Mouse (Mus musculus) ovary, adult 18-20 months (tissue): ENCODE measurements around the gene Srxn1.
"Not testable (repeated sequence)": the region's sequence is repeated elsewhere in the genome, so short reads cannot be mapped to it uniquely, and the experiment has no call there.

ENCODE experiments used
- DNase-seq: peaks from one replicate; pipeline ENCODE4 v3.0.0; 2022; ENCODE audit warnings: low spot score, mixed read lengths

The Srxn1 gene

DNA sequence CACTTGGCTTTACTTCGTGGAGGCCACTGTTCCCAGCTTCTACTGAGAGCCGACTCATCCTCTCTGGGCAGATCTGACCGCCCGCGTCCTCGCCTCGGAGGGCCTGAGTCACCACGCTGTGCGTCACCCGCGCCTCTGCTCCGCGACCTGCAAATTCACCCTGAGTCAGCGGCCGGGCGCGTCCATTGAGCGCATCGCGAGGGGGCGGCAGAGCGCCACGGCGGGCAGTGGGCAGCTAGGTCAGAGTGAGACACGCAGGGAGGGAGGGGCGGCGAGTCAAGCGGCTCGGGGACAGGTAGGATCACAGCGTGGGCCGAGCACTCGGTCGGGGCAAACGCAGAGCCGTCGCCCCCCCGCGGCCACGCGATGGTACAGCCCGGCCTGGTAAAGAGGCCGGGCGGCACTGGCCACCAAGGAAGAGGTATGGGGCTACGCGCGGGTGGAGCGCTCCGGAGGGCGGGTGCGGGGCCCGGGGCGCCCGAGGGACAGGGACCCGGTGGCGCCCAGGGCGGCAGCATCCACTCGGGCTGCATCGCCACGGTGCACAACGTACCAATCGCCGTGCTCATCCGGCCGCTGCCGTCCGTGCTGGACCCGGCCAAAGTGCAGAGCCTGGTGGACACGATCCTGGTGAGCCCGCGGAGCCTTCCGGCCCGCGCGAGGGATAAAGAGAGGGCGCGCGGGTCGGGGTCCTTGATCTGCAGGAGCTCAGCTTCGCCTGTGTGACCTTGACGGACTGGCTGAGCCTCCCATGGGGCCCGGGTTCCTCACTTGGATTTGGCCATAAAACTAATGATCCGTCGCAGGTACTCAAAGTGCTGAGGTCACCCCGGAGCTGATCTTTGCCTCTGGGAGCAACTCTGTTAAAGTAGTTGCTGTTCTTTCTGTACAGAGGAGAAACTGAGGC, at the start of gene Srxn1:
TSS of gene Srxn1 (plus strand) at position 199 of the 907 bp plus-strand sequence.
- peak; percentile 81 for DNase-seq

DNA sequence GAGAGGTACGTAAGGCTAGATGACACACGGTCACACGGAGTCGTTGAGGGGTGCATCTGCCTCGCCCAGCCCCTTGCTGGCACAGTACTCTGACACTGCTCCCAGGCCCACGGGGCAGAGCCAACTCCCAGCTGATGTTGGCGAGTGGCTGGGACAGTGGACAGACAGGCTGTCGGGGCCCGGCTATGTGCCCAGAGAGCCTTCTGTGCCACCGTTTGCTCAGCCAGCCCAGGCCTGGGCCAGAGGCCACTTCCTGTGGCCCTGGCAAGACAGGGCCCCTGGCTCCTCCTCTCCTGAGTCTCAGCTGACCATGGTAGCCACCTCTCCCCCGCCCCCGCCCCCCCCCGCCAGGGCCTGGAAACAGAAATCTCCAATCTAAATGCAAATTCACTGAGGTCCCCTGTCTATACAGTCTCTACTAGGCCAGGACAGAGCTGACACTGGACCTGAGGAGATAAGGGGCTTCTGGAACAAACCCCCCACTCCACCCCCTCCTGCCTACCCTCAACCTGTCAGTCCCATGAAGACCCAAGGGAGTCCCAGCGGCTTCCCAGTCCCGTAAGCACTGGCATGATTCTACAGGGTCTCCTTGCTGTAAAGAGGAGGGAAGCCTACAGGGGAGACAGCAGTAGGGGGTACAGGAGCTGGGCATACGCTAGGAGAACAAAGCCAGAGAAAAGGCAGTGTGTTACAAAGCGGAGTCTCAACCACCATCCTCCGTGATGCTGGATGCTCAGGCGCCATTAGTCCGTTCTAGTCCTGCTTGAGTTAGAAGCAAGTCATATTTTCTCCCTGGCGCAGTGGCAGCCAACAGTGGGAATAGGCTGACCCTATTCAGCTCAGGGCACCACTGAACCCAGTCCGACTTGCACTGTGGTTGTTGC, 48.7 kb upstream of the Srxn1 start:
- DNase-seq = no peak

DNA sequence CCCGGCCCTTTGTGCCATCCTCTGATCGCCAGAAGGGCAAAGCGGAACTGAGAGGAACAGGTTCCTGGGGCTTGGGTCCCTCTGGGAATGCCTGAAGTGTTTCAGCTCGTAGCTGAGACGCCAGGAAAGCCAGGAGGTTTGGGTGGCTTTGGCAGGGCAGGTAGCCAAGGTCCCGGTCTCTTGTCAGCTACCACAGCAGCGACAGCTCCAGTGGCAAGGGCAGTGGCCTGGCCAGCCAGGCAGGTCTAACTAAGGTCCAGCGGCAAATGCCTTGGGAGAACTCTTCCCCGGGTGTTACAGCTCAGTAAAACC, 48.1 kb upstream of the Srxn1 start:
- DNase-seq = no peak

DNA sequence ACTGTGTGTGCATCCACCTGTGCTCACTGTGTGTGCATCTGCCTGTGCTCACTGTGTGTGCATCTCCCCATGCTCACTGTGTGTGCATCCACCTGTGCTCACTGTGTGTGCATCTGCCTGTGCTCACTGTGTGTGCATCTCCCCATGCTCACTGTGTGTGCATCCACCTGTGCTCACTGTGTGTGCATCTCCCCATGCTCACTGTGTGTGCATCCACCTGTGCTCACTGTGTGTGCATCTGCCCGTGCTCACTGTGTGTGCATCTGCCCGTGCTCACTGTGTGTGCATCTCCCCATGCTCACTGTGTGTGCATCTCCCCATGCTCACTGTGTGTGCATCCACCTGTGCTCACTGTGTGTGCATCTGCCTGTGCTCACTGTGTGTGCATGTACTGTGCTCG, 42.5 kb upstream of the Srxn1 start:
- not testable (repeated sequence) for DNase-seq

DNA sequence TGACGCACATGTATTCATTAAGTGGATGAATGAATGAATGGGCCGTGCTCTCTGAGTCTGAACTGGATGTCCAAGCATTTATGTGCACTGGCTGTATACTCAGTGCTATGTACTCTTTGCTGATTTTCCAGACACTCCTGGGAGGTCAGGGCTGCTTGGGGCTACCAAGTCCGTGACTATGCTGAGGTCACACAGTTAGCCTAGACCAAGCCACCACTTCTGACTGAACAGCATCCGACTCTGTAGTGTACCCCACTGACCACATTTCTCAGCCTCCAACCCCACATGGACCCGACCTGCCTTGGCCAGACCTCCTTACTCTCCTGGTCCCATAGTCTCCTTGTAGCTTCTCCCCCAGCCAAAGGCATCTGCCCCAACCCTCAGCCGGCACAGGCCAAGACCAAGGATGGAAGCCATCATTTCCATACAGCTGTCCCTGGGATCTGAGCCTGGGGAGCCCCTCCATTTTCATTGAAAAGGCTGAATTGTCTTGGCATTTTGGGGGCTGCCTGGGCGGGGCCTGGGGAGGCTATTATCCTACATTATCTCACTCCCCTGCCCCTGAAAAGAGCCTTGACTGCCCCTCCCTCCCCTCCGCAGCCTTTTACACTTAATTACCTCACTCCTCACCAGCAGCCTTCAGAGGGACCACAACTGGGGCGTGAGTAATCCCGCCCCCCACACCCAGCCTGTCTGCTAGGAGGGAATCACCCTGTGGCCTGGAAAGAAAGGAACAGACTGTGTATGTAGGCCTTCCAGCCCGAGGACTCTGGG, 36.5 kb upstream of the Srxn1 start:
- no peak for DNase-seq

DNA sequence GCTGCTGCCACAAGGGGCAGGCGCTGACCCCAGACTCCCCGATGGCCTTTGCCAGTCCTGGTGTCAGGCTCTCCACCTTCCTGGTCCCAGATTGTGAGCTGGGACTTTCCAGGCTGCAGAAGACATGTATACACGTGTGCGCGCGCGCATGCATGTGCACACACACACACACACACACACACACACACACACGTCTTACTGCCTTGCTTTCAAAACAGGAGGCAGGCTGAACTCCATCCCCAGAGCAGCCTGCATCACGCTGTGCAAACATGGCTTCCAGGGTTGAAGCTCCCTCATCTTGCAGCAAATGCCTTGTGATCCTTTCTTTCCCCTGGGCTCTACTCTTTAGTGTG, 35.9 kb upstream of the Srxn1 start:
- no peak for DNase-seq

DNA sequence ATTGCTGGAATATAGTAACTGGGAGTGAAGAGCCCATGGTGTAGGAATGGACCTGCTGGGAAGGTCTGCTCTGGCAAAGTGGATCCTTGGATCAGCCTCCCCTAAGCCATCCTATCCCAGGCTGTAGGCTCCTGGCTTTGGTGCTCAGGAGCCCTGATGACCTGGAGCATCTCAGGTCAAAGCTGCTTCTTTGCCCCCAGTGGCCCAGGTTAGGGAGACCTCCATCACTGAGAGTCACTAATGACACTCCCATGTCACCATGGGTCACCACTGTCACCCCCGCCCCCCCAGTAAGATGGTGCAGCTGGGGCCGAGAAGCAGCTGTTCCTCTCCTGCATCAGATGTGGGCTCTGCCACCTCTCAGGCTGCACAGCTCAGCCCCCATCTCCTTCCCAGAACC, 35.4 kb upstream of the Srxn1 start:
- DNase-seq = no peak

DNA sequence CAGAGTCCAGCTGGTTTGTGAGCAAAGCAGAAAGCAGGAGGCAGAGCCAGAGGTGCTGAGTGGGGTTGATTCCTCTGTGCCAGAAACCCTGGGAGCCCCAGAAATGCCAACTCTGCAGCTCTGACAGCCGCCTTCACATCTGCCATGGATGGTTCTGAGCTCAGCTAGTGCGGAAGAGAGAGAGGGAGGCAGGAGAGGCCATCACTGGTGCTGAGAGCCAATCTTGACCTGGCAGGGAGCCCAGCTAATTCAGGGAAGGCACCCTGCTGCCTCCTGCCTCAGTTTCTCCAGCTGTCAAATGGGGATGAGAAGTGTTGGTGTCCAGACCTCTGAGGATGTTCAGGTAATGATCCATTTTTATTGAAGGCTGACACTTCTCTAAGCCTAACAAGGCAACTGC, 30.8 kb upstream of the Srxn1 start:
- no peak for DNase-seq

DNA sequence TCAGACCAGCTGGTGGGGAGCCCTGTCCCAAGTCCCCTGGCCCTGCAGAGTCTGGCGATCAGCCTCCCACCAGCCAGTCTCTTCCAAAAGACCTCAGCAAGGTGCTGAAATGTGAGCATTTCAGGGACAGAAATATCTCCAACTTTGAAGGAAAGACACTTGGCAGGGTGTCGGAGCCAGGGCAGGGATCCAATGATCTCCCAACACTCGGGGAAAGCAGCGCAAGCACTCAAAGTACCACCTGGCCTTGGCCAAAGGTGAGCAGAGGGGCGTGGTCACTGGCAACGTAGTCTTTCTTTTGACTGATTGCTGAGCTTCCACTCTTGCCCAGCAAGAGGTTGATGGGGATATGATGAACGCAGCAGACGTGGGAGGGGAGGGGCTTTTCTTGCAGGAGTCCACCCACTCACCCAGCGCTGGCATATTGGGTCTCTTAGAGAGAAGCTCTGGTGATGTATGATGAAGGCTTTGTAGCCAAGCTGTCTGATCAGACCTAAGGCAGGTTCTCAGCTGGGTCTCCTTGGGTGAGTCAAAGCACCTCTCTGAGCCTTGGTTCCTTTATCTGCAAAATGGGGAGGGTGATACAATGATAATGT, 29.9 kb upstream of the Srxn1 start:
- no peak for DNase-seq

DNA sequence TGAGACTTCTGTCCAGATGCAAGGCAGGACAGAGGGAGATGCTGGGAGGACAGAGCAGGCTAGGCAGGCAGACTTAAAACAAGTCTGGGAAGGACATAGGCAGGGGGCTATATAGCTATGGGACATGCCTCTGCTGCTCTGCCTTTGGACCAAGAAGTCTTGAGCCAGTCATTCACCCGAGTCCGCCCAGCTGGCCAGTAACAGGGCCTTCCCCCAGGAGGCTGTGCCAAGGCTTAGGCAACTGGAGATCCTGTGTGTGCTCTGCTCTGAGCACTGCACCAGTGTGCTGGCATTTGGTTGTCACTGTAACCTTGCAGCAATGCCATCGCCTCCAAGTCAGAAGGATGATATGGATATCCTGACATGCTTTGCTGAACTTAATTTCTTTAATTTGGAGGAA, 28.0 kb upstream of the Srxn1 start:
- DNase-seq = no peak

DNA sequence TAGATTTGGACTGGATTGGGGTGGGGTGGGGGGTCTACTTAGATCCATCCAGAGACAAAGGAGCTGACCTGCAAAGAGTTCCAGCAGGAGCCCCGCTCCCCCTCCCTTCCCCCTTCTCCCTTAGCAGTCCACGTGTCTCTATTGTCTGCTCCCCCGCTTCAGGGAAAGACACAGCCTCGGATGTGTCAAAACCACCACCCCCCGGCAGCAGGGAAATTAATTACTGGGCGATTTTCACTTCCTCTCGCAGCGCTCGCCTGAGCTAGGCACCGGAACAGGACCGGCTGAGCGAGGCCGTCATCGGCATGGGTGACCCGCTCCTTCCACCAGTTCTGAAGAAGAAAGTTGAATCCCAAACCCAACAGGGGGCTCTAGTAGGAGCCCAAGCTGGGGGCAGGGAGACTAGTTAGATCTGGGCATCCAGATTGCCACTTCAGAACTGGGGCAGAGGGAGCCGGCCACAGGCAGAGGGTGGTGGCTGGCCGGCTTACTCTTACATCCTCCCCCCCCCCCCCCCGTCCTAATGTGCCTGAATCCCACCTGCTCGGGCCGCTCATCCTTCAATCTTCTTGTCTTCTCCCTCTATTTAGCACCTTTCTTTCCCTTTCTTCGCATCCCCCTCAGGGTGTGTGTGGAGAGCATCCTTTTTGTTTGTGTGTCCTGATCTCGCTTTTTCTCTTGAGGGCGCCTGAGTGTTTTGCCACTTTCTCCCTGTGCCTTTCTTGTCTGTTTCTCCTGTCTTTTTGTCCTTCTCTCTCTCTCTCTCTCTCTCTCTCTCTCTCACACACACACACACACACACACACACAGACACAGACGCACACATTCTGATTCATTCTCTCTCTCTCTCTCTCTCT, 24.4 kb upstream of the Srxn1 start, which contains the start of gene Scrt2:
TSS of gene Scrt2 (plus strand) at position 845 of the 857 bp plus-strand sequence.
- DNase-seq = no peak

DNA sequence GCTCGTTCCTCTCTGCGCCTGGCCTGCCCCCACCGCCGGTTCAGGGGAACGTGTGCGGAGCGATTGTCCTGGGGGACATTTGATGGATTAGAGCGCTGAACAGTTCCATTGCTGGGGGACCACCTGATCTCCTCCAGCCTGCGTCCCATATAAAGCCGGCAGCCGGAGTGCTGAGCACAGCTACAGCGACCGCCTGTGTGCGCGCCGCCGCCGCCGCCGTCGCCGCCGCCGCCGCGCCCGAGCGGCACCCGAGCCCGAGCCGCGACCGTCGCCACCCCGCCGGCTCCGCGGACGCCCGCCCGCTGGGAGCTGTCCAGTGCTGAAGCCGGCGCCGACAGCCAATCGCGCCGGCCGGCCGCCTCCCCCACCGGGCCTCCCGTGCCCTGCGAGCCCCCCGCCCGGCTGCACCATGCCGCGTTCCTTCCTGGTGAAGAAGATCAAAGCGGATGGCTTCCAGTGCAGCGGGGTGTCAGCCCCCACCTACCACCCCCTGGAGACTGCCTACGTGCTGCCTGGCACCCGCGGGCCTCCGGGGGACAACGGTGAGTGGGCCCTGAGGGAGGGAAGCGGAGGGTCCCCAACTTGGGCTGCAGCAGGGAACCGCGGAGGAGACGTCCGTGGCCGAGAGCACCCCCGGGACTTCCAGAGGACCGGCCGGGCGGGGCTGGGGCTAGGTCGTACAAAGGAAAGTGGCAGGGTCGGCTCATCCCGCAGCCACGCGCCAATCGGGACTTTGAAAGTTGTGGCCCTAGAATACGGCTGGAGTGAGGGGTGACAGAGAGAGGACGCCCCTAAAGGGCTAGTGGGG, 23.5 kb upstream of the Srxn1 start:
- peak; percentile 63 for DNase-seq

DNA sequence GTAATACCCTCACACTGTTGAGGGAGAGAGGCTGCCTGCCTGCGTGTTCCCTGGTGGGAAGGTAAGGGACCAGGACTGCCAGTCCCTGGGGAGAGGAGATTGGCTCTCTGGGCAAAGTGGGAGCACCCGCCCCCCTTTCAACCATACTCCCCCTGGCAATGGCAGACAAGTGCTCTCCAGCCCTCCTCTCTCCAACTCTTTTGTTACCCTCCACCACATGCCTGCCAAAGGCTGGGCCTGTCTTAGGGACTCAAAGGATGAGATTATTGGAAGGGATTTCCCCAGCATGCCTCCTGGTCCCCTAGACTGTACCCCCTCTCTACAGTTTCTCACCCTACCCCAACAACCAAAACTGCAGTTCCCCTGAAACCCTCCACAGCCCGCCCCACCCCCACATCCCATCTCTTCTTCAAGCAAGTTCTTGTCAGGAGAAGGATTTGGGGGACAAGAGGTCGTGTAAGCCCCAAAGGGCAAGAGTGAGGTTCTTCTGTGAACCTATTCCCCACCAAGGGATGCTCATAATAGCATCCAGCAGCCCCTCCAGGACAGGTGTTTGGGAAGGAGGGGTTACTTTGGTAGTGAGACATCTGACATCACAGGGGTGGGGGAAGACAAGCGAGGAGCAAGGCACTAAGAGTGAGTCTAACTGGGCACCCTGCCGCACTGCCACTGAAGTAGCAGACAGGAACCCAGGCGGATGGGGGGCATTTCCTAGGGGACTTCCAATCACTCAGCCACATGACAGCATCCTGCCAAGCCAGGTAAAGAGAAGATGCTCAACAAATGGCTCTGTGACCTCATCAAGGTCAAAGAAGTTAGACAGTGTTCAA, 22.6 kb upstream of the Srxn1 start:
- no peak for DNase-seq

DNA sequence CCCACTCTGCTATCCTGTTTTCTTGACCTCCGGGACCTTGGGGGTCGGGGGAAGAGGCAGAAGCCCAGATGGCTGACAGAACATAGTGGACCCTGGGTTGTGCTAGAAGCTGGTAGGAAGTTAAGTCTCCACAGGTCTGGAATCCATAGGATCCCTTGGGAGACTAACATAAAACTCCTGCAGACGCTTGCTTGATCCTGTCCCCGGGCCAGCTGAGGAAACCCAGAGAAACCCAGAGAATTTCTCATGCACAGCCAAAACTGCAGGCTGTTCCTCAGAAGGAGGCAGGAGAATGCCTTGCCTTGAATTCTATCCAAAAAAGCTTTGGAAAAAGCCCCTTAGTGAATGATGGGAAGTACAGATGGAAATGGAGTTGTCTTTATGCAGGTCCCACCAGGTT, 21.9 kb upstream of the Srxn1 start:
- no peak for DNase-seq

DNA sequence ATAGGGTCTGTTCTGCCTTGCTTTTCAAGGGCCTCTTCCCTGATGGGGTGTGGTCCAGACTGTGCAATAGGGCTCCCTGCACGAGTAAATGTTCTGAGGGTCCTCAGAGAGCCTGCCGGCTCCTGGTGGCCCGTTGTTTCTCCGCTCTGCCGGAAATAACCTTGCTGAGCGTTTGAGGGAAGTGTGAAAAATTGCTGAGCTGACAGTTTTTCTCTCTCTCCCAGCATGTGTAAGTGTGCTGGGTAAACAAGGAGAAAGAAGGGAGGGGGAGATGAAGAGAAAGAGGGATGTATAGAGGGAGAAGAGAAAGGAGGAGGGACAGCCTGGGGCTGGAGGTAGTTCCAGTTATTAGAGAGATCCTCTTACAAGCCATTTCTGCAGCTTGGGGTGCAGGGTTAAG, 21.0 kb upstream of the Srxn1 start:
- no peak for DNase-seq

DNA sequence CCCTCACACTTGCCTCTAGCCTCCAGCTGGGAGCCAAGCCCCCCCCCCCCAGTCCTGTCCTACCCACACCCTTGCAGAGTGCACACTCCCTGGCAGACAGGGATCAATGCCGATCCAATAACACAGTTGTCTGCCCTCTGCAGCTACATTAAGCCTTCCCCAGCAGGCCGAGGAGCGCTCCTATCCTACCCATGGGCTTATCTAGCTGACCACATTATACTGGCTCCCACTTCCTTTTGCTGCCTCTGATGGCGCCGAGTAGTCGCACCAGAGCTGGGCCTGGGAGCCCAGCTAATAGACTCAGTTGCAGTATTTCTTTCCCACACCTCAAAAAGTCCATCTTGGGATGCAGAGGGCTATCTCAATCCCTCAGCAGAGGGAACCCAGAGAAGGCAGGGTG, 19.9 kb upstream of the Srxn1 start:
- DNase-seq = no peak

DNA sequence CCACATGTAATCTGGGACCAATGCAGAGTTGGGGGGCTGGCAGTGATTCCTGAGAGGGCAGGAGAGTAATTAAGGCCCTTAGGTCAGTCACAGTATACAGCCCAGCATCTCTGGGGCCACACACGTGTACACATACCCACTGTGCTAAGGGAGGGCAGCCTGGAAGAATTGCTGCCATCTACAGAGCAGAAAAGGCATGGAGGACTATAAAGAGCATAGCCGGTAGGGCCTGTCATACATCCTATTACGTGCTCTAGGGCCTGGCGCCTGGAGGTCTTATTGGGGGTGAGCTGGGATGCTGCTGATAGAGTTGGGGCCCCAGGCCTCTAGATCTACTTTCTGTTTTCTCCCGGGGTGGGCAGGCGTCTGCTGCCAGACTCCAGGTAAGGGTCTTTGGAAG, 18.9 kb upstream of the Srxn1 start:
- no peak for DNase-seq

DNA sequence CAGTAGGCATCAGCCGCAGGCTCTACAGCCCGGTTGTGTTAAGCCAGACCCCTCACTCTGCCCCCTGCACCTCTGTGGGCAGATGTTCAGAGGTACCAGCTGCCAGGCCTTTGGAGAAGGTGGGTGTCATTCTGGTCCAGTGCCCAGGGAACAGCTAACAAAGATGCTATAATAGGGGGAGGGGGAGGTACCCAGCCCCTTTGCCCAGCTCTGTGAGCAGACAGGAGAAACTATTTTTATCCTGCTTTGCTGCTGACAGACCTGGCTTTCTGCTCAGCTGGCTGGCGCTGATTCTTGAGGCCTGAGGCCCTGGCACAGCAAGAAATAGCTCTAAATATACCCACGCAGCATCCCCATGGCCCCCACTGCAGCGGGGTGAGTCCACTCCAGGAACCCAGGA, 18.2 kb upstream of the Srxn1 start:
- DNase-seq = no peak

DNA sequence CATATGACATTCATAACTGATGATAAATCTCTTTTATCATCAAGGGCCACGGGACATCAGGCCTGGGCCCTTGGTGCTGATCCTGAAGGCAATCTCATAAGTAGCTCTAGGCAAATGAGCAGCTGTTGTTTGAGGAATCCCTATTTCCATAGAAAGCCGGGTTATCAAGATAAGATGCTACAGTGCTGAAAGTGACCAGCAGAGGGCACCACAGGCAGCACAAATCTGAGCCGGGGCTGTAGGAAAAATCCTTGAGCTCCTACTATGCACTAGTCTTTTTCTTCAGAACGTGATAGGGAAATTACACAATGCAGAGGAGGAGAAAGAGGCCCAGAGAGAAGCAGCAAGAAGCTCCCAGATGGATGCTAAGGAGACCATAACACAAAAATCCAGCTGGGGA, 16.2 kb upstream of the Srxn1 start:
- DNase-seq = no peak
